Mouse (Mus musculus): ENCODE data around the gene Bckdha.

- TF ChIP-seq CTCF (IDR thresholded peaks at IDR 0.05; ENCODE audit: borderline replicate concordance, insufficient read depth, low read depth, low read length) (no peak), POLR2A (IDR thresholded peaks at IDR 0.05; ENCODE audit: borderline replicate concordance, insufficient read depth, low read length) (no peak)
These were observed 10.4 kb upstream of the Bckdha start for GRCm38 (mm10) chr7:25669158-25669557.
